Mouse (Mus musculus) T-cell, adult 2 months (primary cell): ENCODE data around the gene Tppp3.

Experiments used
- DNase-seq: peaks from one replicate; pipeline ENCODE4 v3.0.0; 2022; ENCODE audit warnings: low spot score

Tppp3 gene

DNA sequence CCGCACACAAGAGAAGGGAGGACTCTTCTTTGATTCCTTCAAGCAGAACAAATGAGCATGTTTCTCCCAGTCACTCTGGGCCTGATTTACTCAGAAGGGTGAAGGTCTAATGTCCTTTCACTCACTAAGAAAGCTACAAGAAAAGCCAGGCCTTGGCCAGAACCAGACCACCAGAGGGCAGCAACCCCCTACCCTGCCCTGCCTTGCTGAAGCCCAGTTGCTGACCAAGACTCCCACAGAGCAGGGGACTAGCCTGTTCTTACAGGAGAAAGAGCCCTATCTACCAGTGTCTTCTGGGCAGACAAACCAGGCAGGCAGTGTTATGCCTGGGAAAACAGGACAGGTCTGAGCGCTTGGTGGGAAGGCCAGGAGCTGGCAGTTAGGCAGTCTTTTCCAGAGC lies 13.1 kb upstream of the Tppp3 start:
- DNase-seq: no peak

DNA sequence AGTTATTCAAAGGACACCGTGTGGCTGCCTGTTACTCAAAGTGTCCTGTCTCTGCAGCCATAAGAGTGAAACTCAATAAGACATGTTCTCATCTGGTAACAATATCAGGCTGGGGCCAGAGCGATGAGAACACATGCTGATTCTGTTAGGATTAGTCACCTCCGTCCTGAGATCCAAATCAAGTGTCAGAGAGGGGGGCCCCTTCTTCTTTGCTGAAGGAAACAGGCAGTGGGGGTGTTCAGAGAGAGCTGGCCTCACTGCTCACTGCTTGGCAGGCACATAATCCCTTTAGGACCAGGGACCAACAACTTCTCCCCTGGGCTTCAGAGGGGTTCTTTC lies 12.7 kb upstream of the Tppp3 start:
- no peak for DNase-seq

DNA sequence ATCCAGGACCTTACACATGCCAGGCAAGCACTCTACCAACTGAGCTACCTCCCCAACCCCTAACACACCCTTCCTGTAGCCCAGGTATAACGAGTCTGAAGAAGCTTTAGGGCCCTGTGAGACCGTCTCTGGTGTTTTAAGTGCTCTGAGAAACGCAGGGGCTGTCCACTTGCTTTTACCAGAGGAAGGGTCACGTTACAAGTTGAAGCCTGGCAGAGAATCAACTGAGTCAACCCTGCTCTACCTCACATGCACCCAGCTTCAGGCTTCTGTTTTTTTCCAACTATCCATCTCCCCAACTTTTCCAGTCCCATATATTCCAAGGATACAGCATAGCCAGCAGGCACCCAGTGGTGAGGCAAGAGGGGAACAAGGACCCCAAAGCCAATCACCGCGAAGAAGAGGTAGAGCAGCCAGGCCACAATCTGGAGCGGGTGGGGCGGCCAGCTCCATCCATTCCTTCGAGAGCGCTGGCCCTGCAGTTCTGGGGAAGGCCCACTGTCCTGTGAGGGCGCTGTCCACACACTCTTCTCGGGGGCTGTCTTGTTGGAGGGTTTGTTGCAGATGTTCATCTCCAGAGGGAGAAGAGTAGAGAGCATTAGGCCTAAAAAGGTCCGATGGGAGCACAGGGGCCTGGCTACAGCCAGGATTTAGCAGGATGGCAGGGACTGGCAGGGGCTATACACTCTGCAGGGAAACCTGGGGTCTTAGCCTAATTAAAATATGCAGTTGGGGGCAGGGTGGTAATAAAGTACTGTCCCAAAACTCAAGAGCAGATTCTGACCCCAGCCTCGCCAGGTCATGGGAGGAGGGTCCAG lies 12.1 kb upstream of the Tppp3 start:
- no peak for DNase-seq

DNA sequence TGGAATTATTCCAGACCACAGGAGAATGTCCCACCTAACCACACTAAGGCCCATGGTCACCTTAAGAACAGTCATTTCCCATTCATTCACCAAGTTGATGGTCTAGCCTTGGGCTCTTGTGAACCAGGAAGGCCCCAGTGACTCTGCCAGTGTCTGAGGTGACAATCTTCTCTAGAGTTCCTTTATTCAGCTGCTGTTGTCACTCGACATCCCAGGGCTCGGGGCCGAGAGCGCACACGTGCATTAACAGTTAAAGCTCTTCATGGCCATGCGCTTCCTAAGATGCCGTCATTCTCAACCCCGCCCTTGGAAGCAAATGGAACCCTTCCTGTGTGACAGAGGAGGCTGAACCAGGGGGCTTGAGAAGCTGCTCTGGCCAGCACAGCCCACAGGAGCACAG lies 10.8 kb upstream of the Tppp3 start:
- no peak for DNase-seq

DNA sequence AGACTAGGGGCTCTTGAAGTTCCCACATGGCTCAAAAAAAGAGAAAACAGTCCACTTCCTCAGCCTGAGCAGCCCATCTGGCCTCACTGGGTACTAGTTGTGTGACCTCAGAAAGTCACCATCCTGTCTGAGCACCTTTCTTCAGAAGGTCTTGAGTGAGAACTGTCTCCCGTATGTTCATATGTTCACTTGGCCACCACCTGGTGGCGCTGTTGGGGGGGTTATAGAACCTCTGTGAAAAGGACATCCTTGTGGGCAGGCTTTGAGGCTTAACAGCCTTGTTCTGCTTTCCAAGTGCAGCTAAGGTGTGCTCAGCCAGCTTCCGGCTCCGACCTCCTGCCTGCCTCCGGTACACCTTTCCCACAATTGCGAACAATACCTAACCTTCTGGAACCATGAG lies 10.1 kb upstream of the Tppp3 start:
- DNase-seq: peak; percentile 8

DNA sequence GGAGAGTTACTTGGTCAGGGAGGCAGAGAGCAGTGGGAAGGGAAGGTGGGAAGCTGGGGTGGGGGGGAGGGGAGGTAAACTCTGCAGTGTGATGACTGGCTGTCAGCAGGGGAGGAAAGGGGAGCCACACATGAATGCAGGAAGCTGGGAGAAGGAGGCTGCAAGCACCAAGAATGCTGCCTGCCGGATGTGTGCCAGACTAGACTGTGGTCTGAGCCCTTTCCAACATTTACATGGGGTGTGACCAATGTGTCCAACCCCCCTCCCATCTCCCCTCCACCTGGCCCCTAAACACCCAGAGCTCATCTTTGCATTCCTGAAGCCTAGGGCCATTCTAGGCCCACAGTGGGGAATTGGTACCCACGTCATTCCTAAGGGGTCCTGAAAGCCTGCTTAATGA lies 9.7 kb upstream of the Tppp3 start:
- no peak for DNase-seq

DNA sequence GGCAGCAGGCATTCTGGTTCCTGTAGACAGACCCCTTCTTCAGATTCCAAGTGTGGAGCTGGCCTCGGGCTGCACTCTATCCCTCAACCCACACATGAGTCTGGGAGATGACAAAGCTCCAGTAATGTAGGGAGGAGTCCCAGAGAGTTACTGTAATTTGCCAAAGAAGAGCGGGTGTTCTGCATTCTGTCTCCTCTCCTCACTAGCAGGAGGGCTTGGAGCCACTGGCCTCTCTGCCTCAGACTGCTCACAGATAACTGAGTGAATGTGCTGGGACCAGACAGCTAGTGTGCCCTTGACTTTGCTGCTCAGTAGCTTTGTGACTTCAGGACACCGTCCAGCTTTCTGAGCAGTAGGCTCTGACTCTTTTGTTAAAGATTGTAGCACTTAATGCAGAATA lies 6.5 kb upstream of the Tppp3 start:
- no peak for DNase-seq

DNA sequence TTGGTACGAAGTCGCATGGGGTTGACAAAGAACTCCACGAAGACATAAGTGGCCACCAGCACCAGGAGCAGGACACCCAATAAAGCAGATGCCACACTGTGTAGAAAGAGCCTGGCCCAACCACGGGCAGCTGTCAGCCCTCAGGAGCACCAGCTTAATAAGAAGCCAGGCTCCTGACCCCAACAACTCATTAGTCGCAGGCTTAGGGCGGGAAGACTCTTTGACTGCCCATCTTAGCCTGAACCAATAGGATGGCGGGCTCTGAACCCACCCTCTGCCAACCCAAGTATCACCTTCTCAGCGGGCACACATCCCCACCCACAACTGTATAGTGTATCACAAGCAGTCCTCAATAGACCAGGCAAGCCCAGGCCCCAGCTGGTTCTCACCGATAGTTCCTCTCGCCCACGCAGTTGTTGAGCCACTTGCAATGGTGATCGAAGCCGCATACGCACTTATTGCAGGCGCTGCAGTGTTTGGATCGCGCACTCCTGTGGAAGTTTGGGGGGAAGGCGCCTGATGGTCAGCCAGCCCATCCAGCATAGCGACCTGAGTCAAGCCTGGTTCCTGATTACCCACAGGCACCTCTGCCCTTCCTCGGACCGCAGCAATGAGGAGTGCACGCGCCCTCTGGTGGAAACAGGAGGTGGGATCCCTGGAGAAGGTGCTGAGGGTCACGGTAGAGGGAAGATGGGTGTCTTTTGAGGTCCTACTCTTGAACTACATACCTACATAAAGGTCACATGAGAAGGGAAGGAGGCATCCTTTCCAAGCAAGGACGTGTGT lies 5.5 kb upstream of the Tppp3 start:
- DNase-seq: no peak

DNA sequence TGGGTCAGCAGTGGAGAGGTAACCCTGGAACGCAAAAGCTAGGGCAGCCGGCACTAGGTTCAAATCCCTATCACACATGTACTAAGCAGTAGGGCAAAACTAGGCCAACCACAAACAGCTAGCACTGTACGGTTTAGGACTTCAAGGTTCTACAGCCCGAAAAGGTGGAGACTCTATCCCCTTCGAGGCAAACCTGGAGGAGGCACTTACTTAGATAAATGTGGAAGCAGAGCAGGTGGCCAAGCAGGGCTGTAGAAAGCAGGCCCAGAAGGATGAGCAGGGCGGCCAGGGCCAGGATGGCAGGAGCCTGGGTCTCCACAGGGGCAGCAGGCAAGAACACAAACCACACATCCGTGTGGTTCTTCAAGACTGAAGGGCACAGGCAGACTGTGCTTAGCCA lies 4.8 kb upstream of the Tppp3 start:
- DNase-seq: no peak

DNA sequence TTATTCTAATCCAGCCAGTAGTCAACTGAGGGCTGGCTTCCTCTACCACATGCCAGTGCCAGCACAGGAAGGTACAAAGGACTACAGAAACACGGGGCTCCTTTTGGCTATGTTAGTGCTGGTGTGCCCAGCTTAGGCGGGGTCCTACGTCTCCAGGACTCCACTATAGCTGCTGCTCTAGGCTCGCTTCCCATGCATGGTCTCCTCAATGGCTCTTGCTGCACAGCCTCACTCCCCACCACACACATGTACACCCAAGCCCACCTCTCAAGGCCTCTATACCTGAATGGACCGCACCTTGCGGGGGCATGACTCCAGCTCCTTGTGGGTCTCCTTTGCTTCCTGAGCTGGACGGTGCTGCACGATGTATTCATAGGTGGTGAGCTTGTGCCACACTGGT lies 4.4 kb upstream of the Tppp3 start:
- no peak for DNase-seq

DNA sequence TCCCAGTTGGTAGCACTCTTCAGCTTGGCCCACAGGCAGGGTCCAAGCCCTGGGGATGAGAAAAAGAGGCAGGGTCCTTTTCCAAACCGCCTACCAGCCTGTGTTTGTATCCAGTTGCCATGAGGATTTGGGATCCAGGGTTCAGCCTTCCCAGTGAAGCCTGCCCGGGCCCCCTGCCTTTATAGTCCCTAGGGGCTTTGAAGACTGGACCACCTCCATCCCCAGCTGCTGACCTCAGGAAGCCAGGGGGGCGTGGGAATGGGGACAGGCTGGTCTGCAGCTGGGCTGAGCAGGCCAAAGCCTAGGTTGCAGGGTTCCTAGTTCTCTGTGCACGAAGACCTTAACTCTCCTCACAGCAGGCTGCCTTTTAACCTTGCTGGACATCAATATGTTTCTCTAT lies 3.9 kb upstream of the Tppp3 start:
- no peak for DNase-seq

DNA sequence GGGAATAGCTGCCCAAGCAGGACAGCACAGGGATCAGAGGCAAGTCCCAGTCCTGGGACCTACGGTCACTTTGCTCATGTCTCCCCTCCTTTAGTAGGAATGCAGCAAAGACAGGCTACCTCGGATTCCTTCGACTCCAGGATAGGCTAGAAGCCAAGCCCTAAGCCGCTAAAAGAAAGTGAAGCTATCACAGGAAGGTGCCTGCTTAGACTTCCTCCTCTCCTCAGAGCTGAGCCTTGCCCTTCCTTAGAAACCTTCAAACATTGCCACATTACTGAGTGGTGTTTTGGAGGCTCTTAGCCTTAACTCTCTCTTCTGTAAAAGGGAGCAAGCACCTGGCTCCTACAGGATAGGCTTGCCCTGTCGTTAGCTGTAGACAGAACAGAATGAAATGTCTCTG lies 3.4 kb upstream of the Tppp3 start:
- no peak for DNase-seq

DNA sequence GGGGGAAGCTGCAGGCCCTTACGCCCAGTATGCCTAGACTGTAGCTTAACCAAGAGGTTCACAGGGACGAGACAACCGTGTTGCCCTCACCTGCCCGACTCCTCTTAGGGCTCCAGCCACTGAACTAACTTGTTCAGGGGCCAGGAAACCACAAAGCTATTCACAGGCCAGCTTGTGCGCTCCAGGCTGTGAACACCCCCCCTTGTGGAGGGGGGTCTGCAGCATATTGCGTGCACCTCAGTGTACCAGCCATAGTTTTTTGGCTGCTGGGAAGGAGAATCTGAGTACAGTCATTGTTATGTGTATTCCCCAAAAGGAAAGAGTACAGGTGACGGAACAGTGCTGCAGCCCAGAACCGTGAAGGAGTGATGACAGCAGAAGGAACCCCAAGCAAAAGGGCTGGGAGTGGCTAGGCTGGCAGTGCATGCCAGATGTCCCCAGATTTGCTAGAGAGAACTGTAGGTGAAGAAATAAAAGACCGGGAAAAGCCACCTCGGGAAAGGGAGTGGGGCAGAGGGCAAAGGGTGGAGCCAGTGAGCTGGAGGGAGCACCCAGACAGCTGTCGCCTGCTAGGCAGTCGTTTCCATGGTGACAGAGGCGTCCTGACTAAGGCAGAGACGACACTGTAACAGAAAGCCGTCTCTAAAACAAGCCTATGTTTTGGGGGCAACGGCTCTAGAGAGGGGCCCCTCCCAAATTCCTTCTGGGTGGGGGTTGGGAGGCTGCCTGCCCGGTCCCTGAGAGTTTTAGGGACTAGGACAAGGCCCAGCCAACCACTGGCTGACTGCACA lies 2.7 kb upstream of the Tppp3 start:
- DNase-seq: no peak

DNA sequence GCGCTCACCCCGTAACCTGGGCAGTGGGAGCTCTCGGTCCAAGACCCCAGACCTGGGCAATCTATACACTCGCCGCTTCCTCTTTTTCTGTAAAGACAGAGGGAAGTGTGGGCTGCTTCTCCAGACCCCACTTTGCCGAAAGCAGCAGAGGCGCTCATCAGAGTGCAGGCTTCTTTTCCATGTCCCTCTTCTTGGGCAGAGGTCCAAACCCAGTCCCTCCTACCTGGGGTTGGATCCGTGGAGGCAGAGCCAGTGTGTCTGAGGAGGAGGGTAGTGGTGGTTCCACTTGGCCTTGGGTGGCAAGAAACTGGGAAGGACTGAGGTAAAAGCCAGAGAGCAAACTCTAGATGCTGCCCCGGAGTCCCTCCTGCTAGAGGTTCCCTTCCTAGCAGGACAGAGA lies 1.7 kb upstream of the Tppp3 start:
- no peak for DNase-seq

DNA sequence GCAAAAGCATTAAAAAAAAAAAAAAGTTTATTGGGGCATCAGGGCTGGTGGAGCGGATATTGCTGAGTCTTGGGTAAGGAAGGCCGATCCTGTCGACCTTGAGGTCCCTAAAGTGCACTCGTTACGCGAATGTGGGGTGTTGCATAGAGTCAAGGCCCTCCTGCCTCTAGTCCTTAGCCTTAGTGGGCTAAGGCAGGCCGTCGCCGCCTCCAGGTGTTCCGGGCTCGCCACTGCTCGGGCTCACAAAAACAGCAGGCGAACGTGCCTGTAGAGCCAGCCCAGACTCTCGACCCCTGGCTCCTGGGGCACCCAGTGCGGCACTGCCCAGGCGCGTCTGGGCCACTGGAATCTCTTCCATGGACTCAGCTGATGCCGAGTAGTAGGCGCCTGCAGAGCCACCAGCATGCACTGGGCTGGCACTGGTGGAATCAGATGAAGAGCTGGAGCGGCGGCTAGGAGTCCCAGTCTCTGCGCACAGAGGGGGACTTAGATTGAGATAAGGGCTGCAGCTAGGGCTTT lies 1.1 kb upstream of the Tppp3 start:
- no peak for DNase-seq

DNA sequence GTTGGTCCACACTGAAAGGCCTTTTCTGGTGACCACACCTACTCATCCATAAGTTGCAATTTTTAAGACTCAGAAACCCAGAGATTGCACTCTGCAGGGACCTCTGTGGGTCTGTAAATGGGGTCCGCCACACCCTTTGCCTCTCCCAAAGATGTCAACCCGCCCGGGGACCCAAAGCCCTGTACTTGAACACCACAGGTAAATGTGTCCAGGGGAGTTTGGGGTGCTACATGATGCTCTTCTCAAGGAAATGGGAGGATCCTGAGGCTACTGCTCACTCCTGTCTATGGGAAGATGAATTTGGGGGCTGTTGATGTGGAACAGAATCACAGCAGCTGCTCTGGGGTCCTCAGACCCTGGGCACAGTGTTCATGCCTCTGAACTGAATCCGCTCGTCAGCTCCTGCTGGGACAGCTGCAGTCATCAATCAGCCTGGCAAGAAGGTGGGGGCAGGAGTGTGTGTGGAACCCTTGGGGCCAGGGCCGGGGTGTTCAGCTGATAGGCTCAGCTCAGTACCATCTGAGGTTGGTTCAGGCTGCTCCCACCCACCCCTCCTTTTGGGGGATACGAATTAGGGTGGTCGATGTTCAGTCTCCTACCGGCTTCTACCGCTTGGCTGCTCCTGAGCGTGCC lies 529 bp downstream of the Tppp3 start:
- no peak for DNase-seq

DNA sequence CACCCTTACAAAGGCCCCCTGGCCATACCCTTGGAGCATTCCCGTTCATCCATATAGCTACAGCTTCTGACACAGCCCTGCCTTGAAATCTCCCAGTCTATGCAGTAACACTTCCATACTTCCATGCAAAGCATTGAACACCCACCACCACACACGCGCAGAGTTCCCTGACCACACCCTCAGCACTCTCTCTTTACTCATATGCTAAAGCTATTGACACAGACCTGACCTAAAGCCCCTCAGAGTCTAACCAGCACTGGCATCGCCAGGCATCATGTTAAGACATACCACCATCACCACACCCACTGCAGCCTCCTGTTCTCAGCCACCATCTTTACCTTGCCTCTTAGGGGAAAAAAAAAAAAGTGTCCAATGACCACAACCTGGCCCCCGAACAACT lies 1.1 kb downstream of the Tppp3 start:
- no peak for DNase-seq

DNA sequence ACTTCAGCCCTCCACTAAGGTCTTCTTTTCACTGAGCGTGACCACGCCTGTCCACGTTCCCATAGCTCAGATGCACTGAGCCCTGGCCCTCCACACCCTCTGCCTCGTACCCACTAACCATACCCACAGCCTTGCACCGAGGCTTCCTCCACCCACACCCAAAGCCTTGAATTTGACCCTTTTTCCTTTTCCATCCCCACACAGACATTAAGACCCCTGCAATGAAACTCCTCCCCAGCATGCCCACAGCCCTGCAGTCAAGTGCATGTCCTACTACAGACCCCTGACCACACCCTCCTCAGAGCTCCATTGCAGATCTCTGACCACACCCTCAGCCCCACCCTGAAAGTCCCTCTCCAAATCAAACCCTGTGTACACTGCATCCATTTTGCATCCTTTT lies 1.5 kb downstream of the Tppp3 start:
- DNase-seq: no peak

DNA sequence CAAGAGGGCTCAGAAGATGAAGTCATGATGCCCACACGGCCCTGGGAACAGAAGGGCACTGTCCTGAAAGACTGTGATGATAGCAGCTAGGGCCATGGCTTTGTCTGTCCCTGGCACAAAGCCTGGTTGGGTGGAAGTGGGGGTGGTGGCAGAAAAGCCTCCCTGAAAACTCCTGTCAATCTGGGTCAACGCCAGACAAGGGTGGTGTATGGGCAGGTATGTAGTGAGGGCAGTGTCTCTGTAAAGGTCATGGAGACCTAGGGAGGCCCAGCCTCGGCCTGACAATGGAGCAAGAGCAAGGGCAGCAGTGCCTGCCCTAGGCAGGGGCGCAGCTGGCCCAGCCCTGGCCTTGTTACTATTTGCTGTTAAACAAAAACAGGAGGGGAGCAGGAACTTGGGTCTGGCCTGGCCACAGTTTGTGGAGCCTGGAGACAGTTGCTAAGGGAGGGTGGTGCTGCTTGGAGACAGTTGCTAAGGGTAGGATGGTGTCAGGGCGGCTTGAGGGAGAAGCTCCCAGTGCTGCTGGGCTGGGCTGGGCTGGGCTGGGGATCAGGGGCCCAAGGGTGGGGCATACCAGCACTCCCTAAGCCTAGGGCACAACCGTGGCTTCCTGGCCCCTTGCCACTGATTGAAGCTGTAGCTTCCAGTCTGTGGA lies 2.2 kb downstream of the Tppp3 start:
- DNase-seq: no peak

DNA sequence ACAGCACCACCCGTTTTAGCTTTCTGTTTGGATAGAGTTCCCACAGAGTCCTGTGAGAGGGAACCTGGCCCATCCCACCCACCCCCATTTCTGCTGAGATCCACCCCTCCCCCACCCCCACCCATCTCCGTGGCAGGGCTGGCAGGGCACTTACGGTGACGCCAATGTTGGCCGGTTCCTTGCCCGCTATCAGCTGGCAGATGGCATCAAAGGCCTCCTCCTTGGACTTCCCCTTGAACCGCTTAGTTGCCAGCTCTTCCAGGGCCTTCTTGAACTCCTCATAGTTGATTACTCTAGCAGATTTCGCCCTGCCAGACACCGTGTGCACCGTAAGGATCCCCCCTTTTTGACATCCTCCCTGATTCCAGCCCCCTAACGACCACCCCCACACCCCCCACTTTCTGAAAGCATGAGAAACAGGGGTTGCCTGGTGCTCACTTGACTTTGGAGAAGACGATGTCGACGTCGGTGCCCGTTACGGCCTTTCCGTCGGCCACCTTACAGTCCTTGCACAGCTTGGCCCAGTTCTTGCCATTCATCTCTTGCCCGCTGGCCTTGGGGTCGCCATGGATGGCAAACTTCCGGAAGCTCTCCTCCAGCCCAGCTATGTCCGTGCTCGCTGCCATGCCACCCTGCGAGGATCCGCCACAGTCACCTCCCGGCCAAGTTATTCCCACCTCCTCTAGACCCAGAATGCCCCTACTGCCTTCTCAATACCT lies 3.2 kb downstream of the Tppp3 start:
- no peak for DNase-seq

DNA sequence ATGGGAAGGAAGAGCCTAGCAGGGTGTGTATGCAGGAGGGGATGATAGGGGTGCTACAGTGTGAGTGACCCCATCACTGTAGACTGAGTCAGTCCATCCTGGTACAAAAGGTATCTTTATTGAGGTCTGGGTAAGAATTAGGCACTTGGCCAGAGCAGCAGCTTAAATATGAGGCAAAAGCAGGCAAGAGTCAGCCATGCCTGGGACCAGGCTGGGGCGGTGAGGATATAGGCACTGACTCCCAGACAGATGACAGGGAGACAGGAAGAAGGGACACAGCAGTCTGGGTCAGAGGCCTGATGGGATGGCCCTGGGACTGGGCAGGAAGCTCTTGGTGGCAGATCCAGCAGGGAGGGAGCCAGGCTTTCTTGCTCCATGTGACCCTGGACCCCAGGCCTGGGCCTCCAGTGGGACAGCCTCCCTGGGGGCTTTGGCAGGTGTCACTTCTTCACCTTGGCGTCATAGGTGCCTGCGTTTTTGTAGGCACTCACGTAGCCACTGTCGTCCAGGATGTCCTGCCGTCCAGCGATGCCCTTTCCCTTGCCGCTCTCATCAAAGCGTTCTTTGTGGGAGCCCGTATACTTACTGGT lies 3.8 kb downstream of the Tppp3 start:
- DNase-seq: no peak
